Mouse (Mus musculus): Measurements from ENCODE around the gene Arhgap27. TPM values are rescaled to one million over a fixed set of nuclear protein-coding genes. Genes with fewer than 3 reads are reported as not detected.
A peak's percentile ranks its signal among the peaks of the same experiment; 100 is the strongest.

The Arhgap27 gene
- total RNA-seq, 2 experiments from 2014 or later: 10.5 to 12.1 TPM

DNA sequence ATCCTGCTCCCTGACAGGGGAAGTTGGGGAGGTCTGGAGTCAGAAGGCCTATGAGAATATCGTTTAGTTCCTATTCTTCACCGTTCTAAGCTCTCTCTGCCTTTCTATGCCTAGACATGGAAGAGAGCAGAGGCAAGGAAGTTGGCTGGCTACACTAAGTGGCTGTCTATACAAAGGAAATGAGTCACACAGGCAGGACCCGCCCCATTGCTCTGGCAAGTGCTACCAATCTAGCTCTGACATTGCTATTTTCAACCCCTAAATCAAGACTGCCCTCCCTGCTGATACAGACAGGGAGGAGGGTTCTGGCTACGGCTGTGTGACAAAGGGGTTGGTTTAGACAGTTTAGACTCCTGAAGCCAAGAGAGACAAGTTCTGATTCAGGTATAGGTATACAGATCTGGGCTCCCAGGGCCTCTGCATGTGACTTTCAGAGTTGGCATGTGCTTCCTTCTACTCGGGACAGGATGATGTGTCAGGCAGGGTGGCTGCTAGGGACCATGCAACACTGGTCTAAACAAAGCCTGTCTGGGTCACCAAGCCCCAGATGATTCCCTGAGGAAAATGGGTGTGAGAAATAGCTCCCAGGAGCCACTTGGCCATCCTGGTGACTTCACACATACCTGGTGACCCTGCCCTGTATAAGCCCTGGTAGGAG is 18.6 kb upstream of the Arhgap27 start:
- DNase-seq (ENCODE audit: low spot score in 2 of 2): peak in 1 of 2 experiments; percentile 54

DNA sequence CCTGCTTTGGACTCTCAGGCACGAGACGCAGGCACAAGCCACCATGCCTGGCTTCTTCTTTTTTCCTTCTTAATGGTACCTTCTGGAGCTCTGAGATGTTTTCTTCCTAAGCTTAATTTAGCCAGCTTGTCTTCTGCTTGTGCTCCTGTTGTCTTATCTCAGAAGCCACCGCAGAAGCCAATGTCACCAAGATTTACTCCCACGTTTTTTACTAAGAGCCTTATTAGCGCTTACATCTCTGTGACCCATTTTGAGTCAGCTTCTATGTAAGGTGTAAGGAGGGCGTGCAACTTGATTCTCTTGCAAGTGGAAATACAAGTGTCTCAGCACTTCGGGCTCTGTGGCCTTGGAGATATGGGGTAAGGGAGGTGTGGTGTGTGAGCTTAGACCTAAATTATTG is 18.0 kb upstream of the Arhgap27 start:
- DNase-seq (ENCODE audit: low spot score in 2 of 2): no peak

DNA sequence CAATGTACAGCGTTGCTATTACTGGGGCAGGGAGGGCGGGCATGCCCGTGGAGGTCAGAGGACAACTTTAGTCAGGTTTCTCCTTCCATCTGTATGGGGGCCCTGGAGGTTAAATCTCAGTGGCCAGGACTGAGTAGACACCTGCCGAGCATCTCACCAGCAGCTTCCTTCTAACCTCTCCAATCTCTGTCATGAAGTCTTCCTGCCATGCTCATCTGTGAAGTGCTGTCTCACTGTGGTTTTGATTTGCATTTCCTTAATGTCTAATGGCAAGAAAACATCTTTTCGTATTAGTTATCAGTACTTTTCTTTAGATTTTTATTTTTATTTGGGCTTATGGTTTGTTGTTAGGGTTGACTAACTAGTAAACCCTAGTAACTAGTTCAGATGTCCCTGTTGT is 17.0 kb upstream of the Arhgap27 start:
- DNase-seq (ENCODE audit: low spot score in 2 of 2): no peak

DNA sequence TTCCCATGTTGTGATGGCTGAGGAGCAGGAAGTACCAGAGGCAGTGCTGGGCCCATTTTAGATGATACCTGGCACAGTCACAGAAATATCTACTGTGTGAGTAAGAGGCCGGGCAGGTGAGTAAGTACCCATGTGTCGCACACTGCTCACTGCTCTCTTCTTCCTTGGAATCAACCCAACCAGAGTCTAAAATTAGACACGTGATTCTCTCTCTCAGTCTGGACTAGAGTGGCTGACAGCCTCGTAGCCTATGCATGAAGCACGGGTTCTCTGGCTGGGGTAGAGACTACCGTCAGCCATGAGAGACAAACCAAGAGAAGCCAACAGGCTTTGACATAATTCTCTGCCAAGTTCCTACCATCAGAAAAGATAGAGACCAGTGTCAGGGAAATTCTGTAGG is 14.8 kb upstream of the Arhgap27 start:
- DNase-seq (ENCODE audit: low spot score in 2 of 2): no peak

DNA sequence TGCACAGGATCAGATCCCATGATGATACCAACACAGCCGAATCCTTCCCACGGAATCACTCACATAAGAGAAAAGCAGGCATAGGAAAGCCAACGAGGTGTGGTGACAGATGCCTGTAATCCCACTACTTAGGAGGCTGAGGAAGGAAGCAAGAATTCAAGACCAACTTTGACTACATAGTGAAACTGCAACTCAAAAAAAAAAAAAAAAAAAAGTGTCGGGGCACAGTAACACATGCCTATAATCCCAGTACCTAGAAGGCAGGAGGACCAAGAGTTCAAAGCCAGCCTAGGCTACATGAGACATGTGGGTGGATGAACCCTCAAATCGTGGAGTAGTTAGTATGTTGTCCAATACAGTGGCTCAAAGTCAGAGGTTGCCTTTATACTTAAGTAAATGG is 12.3 kb upstream of the Arhgap27 start:
- DNase-seq (ENCODE audit: low spot score in 2 of 2): no peak

DNA sequence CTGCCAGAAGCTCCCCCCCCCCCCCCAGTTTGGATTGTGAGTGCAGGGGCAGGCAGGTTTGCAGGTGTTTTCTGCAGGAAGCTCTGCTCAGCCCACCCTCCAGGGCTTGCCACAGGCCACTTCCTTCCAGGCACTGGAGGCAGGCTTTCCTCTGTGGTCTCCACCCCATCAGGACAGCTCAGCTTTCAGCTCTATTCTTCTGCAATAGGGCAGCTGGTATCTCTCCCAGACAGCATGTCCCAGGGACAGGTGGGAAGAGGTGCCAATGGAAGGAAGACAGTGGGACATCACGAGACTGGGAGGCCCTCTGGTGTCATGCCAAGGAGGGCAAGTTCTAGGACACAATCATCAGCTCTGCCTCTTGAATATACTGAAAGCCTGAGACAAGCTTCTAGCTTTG is 11.8 kb upstream of the Arhgap27 start:
- no peak for DNase-seq (ENCODE audit: low spot score in 2 of 2)

DNA sequence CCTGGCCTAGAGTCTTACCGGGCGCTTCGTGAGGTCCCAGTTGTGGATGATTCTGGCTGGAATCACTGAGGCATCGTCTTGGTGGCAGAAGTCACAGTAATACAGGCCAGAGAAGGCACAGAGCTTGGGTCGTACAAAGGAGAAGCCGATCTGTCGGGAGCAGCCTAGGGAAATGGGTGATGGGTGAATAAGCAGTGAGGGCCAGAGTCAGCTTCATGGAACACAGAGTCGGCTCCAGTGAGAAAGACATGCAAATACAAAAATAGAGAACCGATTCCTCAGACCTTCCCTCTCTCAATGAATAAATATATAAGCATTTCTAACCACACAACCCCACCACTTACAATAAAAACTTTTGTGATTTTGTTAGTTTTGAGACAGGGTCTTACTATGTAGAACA is 10.4 kb upstream of the Arhgap27 start:
- no peak for DNase-seq (ENCODE audit: low spot score in 2 of 2)

DNA sequence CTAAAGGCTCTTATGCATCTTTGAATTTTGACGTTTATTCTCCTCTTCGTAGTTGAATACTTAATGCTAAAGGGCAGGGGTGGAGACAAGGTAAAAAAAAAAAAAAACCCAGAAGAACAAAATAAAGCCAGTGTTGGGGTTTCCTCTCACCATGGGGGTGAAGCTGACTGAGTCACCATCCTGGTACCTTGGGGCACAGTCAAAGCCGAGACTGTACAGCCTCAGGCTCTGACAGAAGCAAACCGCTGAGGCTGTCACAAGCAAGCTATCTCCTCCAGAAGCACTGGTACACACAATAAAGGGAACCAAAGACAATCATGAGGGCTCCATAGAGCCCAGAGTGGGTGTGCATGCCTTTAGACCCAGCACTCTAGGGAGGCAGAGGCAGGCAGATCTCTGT is 9.1 kb upstream of the Arhgap27 start:
- no peak for DNase-seq (ENCODE audit: low spot score in 2 of 2)

DNA sequence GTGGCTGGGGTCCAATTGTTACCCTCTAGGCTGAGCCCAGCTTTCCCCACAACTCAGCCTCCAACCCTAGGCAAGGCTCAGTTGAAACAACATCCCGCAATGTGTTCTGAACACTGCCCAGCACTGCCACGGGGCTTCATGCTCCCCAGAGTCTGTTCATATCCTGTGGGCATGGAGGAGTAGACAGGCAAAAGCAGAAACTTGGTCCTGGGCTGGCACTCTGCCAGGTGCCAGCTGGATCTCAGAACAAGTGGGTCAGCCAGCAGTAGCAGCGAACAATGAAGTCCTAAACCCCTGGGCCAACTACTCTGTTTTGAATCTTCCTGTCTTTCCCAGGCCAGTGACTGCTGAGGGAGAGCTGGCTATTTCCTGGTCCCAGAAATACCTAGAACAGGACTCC is 8.6 kb upstream of the Arhgap27 start:
- no peak for DNase-seq (ENCODE audit: low spot score in 2 of 2)

DNA sequence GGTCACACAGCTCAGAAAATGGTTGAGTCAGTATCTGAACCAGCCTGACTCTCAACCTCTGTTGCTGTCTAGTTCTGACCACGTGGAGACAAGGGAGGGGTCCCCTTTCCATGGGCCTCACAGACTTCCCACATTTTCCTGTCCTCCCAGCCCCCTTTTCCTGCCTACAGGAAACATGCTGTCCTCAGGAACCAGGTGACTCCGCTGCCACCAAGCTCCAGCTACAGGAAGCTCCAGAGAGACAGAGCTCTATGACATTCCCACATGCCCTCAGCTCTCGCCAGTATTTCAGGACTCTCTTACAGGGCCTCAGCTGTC is 7.7 kb upstream of the Arhgap27 start:
- no peak for DNase-seq (ENCODE audit: low spot score in 2 of 2)

DNA sequence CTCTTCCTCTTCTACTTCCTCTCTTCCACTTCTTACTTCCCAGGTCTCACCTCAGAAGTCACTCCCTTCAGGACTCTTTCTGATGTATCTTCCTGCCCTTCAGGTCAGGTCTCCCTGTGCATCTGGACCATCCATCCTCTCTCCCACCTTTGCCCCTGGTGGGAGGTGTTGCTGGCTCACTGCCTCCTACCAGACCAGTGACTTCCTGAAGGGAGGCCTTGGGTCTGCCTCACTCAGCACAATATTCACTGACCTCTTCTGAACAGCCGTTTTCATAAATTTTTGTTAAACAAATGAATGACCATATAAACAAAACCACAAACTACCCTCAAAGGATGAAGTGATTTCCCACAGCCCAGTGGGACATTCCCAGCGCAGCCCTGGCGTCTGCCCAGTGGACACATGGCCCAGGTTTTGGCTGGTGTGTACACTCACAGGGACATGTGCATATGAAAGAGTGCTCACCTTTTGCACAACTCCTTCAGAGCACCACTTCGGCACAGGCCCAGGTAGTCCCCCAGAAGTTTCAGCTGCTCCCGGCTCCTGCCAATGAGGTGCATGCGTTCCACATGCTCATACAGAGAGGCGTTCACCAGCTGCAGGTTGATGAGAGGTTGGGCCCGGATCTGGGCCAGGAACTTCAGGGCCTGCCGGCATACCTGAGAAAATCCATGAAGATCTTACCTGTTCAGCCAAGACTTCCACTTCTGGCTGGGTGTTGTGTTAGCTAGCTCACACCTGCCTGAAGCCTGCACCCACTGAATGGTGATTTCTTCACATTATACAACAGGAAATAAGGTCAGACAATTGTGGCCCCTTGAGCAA is 7.1 kb upstream of the Arhgap27 start:
- DNase-seq (ENCODE audit: low spot score in 2 of 2): no peak

DNA sequence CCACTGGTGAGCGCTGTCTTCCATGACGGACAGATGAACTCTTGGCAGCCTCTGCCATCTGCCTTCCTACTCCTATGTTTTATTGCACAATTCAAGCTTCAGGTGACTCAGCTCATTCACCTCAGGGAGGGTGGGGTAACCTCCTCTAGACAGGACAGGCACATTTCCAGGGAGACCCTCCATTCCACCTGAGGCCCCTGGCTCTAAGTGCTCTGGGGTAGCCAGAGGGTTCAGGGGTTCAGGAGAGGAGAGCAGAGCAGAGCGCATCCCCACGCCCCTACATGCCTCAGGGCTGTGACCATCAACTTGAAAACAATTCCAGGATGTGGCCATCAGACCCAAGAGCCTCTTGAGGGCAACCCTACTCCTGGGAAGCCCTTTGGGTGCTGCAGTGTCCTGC is 2.0 kb upstream of the Arhgap27 start:
- DNase-seq (ENCODE audit: low spot score in 2 of 2): no peak

DNA sequence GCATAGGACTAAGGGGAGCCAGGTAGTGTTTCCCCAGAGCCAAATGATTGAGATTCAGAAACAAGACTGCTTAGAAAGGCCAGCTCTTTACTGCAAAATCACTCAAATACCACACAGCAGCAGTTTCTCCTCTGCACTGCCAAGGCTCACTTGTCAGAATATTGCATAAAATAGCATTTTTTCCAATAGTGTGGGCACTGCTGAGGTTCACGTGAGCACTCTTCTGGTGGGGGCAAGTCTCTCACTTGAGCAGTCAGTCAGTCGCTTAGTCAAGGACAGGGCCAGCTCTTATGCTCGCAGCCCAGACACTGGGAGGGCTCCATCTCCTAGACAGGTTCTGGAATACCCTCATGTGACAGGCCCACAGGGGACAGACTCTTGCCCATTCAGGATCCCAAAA is 1.5 kb upstream of the Arhgap27 start:
- no peak for DNase-seq (ENCODE audit: low spot score in 2 of 2)

DNA sequence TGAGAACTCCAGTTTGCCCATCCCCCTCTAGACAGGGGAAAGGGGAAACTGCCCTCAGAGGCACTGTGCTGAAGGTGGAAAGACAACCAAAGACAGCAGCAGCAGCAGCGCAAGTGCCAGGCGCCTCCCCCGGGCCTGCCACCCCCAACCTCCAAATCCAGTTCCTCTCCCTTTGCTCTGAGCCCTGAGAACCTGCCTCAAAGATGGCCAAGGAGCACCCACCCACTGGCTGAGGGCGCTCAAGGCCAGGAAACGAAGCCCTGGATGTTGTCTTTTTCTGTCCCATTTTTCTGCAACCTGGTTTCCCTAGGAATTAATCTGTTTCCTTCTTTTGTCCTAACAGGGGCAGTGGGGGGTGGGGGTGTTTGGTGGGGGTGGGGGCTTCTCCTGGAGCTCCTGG is 843 bp upstream of the Arhgap27 start:
- no peak for DNase-seq (ENCODE audit: low spot score in 2 of 2)

DNA sequence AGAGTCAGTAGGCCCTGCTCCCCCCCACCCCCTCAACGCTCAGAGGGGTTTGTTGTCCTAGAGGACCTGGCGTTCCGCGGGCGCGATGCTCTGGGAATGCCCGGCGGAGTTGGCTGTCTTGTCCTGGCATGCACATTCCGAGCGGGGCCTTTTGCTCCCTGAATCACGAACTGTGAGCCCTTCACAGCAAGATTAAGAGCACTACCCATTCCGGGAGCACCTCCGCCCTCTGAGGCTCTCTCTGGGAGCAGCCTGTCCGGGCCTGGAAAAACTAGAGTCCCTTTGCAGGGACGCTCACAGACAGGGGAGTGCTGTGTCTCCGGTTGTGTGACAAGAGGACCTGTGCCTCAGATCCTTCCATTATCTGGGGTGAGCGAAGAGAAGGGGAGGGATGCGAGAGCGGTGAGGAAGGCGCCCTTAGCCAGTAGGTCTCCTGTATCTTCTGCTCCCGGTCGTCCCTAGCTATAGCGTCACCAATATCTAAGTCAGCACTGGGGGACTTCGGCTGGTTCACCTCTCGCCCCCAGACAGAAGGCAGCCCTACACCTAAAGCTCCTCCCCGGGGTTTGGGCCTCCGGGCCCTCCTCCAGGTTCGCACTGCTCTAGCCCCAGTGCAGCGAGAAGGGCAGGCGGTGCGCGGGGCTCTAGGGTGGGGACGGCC is 841 bp downstream of the Arhgap27 start:
- DNase-seq (ENCODE audit: low spot score in 2 of 2): no peak

DNA sequence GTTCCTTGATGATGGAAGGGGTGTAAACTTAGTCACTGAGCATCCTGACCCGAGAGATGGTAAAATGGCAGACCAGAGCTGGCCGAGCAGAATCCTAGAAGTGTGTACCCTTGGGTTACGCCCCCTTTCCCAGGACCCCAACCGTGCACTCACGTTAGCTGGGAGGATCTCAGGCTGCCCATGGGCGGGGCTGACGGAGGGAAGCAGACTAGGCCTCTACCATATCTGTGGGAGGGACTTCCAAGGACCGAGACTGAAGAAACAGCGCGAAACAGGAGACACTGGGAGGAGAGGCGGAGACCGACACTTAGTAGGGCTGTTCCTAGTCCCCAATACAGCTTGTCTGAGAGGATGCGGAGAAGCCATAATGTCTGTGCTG is 1.4 kb downstream of the Arhgap27 start:
- no peak for DNase-seq (ENCODE audit: low spot score in 2 of 2)

DNA sequence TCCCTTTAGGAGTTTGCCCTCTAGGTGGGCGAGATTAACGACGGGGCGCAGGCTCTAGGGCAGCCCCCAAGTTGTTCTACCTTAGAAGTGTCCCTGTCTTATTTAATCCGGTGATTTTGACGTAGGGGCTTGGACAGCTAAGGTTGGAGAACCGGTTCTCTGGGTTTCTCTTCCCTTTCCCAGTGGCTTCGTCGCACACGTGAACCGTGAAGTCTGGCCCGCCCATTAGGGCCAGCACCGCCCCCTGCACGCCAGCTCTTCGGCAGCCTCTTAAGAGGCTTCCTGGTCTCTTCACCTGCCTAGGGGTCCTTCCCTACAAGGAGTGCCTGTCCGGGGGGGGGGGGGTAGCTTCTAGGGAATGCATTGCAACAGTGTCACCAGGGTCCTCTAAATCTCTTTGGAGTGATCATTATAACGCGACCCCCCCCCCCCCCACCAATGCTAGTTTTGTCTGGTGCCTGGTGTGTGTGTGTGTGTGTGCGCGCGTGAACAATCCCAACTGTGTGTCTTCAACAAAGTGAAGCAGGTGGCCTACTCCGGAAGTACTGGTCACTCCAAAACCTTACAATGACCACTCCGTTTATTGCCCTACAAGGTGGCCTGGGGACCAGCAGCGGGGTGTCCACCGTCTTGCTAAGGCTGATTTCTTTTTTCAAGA is 2.0 kb downstream of the Arhgap27 start:
- no peak for DNase-seq (ENCODE audit: low spot score in 2 of 2)

DNA sequence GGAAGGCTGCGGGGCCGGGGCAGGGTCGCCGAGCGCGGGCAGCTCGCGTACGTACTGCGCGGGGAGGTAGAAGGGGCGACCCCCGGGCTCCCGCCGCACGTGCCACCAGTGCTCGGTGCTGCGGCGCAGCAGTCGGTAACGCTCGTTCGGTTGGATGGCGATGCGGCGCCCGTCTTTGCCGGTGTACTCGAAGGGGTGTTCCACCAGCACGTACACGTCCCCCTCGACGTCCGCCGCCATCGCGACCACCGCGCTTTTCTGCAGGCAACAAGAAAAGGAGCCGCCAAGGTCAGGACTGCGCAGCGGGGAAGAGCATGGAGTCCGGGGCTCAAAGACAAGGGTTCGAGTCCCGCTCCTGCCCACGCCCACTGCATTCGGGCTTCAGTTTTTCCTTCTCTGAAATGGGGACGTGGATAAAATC is 2.8 kb downstream of the Arhgap27 start:
- DNase-seq (ENCODE audit: low spot score in 2 of 2): no peak

DNA sequence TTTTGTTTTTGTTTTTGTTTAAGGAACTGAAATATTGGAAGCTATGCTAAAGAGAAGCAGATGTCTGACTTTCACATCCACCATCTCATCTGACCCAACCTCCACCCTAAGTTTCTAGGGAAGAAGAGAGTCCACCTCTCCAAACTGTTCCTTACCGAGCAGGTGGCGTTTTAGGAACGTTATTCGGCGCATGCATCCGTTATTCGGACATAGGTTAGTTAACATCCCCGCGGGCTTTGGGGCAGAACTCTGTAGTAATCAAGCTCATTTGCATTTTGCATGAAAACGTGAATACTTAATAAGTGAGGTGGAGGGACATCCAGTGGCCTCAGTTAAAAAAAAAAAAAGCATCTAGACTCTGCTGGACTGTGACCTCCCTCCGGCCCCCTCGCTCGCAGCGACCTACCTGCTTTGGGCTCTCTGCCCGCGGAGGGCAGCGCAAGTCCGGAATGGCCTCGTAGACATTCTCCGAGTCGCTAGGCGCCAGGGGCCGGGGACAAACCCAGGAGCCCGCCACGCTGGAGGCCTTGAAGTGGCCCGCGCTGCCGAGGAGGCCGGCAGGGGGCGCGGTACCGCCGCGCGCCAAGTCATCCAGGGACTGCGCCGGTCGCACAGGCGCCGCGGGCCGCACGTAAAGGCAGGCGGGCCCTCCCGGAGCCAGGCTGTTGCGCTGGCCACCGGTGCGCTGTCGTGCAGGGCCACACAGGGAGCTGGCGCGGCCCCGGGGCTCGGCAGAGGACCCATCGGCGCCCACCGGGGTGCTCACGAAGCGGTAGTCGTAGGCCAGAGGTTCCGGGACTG is 3.5 kb downstream of the Arhgap27 start:
- peak; percentile 50 to 87 for DNase-seq (ENCODE audit: low spot score in 2 of 2)

DNA sequence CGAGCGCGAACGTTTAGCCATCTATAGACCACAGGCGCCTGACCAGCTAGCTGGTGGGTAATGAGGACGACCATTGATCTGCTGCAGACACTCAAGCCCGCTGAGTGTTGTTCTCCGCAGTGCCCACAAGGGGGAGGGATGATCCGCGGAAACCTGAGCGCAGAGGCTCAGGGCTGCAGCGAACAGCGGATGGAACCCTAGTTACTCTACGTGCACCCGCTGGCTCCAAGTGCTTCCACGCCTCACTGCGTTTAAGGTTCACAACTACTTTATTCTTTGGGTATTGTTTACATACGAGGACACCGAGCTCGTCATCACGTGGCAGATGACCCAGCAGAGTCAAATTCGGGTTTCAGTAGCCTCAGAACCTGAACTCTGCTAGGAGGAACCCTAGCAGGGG is 4.4 kb downstream of the Arhgap27 start:
- DNase-seq (ENCODE audit: low spot score in 2 of 2): peak in 1 of 2 experiments; percentile 81

DNA sequence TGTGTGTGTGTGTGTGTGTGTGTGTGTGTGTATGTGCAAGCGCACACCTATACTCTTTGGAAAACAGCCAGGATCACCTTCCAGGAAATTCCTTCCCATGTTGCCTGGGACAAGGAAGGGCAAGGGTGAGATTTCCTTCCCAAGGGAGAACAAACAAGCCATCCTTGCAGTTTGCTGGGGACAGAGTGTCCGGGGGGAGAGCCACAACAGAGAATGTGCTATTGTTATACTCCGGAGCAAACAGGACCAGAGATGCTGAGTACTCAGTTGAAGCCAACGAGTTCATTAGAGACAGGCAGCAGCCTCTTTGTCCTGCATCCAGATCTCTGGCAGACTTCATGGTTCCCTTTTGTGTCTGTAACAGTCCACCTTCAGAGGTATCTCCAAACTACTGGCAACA is 5.2 kb downstream of the Arhgap27 start:
- no peak for DNase-seq (ENCODE audit: low spot score in 2 of 2)

Data from layer of hippocampus, adult 18-20 months (tissue).